Mouse (Mus musculus) kidney, embryonic 16.5 days (tissue): ENCODE measurements around the gene Gpr83. TPM values are rescaled to one million over a fixed set of nuclear protein-coding genes. Genes with fewer than 3 reads are reported as not detected.
"Not testable (repeated sequence)": the region's sequence is repeated elsewhere in the genome, so short reads cannot be mapped to it uniquely, and the experiment has no call there.

Experiments used
- ATAC-seq: fragments of 200-750 bp; cut with Nextera tagmentation; 2 replicates; pipeline ENCODE4 v1.8.0; 2017; ENCODE audit warnings: moderate TSS enrichment; ENCODE audit not compliant: low FRiP score, low TSS enrichment
- H3K27ac ChIP-seq: fragments of 300-500 bp; sonication (generic); 2 replicates; pipeline ENCODE4 v1.5.1; 2014; ENCODE audit warnings: low read length
- H3K27me3 ChIP-seq: fragments of 300-500 bp; sonication (generic); 2 replicates; pipeline ENCODE4 v1.6.1; 2014; ENCODE audit warnings: low read length, control low read depth, mixed read lengths; ENCODE audit not compliant: insufficient read depth
- H3K36me3 ChIP-seq: fragments of 300-500 bp; sonication (generic); 2 replicates; pipeline ENCODE4 v1.6.1; 2014; ENCODE audit warnings: low read length, control low read depth, mixed read lengths; ENCODE audit not compliant: insufficient read depth
- H3K4me1 ChIP-seq: fragments of 300-500 bp; sonication (generic); 2 replicates; pipeline ENCODE4 v1.6.1; 2014; ENCODE audit warnings: low read length, control low read depth, mixed read lengths; ENCODE audit not compliant: insufficient read depth
- H3K4me2 ChIP-seq: fragments of 300-500 bp; sonication (generic); replicated peaks from 2 replicates; pipeline ENCODE4 v1.6.1; 2014; ENCODE audit warnings: low read depth, low read length
- H3K4me3 ChIP-seq: fragments of 300-500 bp; sonication (generic); 2 replicates; pipeline ENCODE4 v1.5.1; 2014; ENCODE audit warnings: mild to moderate bottlenecking, low read length
- H3K9ac ChIP-seq: fragments of 300-500 bp; sonication (generic); replicated peaks from 2 replicates; pipeline ENCODE4 v1.6.1; 2014; ENCODE audit warnings: low read length
- H3K9me3 ChIP-seq: fragments of 300-500 bp; sonication (generic); 2 replicates; pipeline ENCODE4 v1.6.1; 2016; ENCODE audit warnings: low read length, control low read depth
- WGBS: fragments of 180-500 bp; shearing (Covaris S2); extraction: QIAGEN DNeasy Blood & Tissue Kit; methylation state at CpG from one replicate; pipeline ENCODE4 v1.1.7; 2014; 5-methylcytosine and 5-hydroxymethylcytosine counted together
- polyA plus RNA-seq: library from polyadenylated mRNA; unstranded; fragments of >200 nt; fragmentation: Nextera tagmentation; extraction: Ambion mirVana; gene quantifications from 2 replicates; pipeline ENCODE4 v1.2.1, GENCODE M21; 2015

Gpr83 gene
- polyA plus RNA-seq, 1 experiment from 2014 or later: 0.49 TPM

- 86% methylated on average over 9 of the region's 9 CpGs for WGBS
- no peak overlapping the region for H3K27ac ChIP-seq
These were observed 4.7 kb downstream of the Gpr83 start for GRCm38 (mm10) chr9:14864726-14865125.

GRCm38 (mm10) chr9:14866957-14867356, 6.9 kb downstream of the Gpr83 start:
- H3K9ac ChIP-seq: no peak overlapping the region
- ATAC-seq: peak; percentile 35
- no peak overlapping the region for H3K4me3 ChIP-seq
- H3K4me2 ChIP-seq: no peak overlapping the region
- 28% methylated on average over 7 of the region's 7 CpGs for WGBS
- no peak overlapping the region for H3K27ac ChIP-seq
- no peaks in the 10 kb centered on the region for H3K36me3 ChIP-seq
- H3K27me3 ChIP-seq: no peaks in the 10 kb centered on the region
- peaks cover 1% of the 10 kb centered on the region; the same call in 1 of the 2 replicates for H3K4me1 ChIP-seq
- H3K9me3 ChIP-seq: no peaks in the 10 kb centered on the region

More at GRCm38 (mm10) chr9:14864726-14865125, 4.7 kb downstream of the Gpr83 start:
- Histone ChIP-seq H3K9me3 (no peaks in the 10 kb centered on the region), H3K9ac (no peak overlapping the region), H3K27me3 (peaks cover 16% of the 10 kb centered on the region), H3K4me2 (no peak overlapping the region), H3K36me3 (no peaks in the 10 kb centered on the region), H3K4me1 (peaks cover 4% of the 10 kb centered on the region), H3K4me3 (no peak overlapping the region)
- ATAC-seq: no peak

- Histone ChIP-seq H3K9ac (no peak overlapping the region), H3K36me3 (no peaks in the 10 kb centered on the region), H3K4me2 (no peak overlapping the region), H3K4me3 (no peak overlapping the region), H3K27ac (no peak overlapping the region), H3K9me3 (no peaks in the 10 kb centered on the region), H3K4me1 (peaks cover 7% of the 10 kb centered on the region; the same call in 1 of the 2 replicates), H3K27me3 (no peaks in the 10 kb centered on the region)
- ATAC-seq: no peak
- WGBS: 98% methylated on average over 8 of the region's 8 CpGs
These were observed 8.3 kb downstream of the Gpr83 start for GRCm38 (mm10) chr9:14868326-14868725.

- Histone ChIP-seq H3K4me2 (no peak overlapping the region), H3K27me3 (no peaks in the 10 kb centered on the region), H3K4me1 (peaks cover 7% of the 10 kb centered on the region; the same call in 1 of the 2 replicates), H3K27ac (no peak overlapping the region), H3K36me3 (no peaks in the 10 kb centered on the region), H3K9me3 (no peaks in the 10 kb centered on the region), H3K4me3 (no peak overlapping the region), H3K9ac (no peak overlapping the region)
- WGBS: 79% methylated on average over 2 of the region's 2 CpGs
- ATAC-seq: no peak
These were observed 10.4 kb downstream of the Gpr83 start for GRCm38 (mm10) chr9:14870377-14870776.

- H3K27me3 ChIP-seq: no peaks in the 10 kb centered on the region
- H3K9me3 ChIP-seq: no peaks in the 10 kb centered on the region
- no peaks in the 10 kb centered on the region for H3K36me3 ChIP-seq
- no peak overlapping the region for H3K27ac ChIP-seq
- H3K4me2 ChIP-seq: no peak overlapping the region
- WGBS: 83% methylated on average over 10 of the region's 10 CpGs
- peaks cover 7% of the 10 kb centered on the region; the same call in 1 of the 2 replicates for H3K4me1 ChIP-seq
- H3K4me3 ChIP-seq: no peak overlapping the region
- H3K9ac ChIP-seq: no peak overlapping the region
- ATAC-seq: no peak
These were observed 10.8 kb downstream of the Gpr83 start for GRCm38 (mm10) chr9:14870802-14871201.

- H3K4me2 ChIP-seq: no peak overlapping the region
- no peak overlapping the region for H3K4me3 ChIP-seq
- H3K9me3 ChIP-seq: no peaks in the 10 kb centered on the region
- H3K9ac ChIP-seq: no peak overlapping the region
- no peaks in the 10 kb centered on the region for H3K36me3 ChIP-seq
- H3K4me1 ChIP-seq: peaks cover 7% of the 10 kb centered on the region; the same call in 1 of the 2 replicates
- H3K27me3 ChIP-seq: no peaks in the 10 kb centered on the region
- no peak overlapping the region for H3K27ac ChIP-seq
- no peak for ATAC-seq
- WGBS: 57% methylated on average over 3 of the region's 3 CpGs
These were observed 11.5 kb downstream of the Gpr83 start for GRCm38 (mm10) chr9:14871536-14871935.

GRCm38 (mm10) chr9:14872181-14872930, 12.3 kb downstream of the Gpr83 start:
- ATAC-seq: peak; percentile 72; the same call in 1 of the 2 replicates
- no peak overlapping the region for H3K4me3 ChIP-seq
- H3K36me3 ChIP-seq: no peaks in the 10 kb centered on the region
- H3K9me3 ChIP-seq: no peaks in the 10 kb centered on the region
- no peak overlapping the region for H3K27ac ChIP-seq
- H3K4me2 ChIP-seq: no peak overlapping the region
- H3K4me1 ChIP-seq: peaks cover 7% of the 10 kb centered on the region; the same call in 1 of the 2 replicates
- no peaks in the 10 kb centered on the region for H3K27me3 ChIP-seq
- 23% methylated on average over 17 of the region's 17 CpGs for WGBS
- H3K9ac ChIP-seq: no peak overlapping the region

- Histone ChIP-seq H3K4me1 (peaks cover 7% of the 10 kb centered on the region; the same call in 1 of the 2 replicates), H3K9me3 (no peaks in the 10 kb centered on the region), H3K9ac (no peak overlapping the region), H3K4me3 (no peak overlapping the region), H3K4me2 (no peak overlapping the region), H3K27me3 (no peaks in the 10 kb centered on the region), H3K36me3 (no peaks in the 10 kb centered on the region), H3K27ac (no peak overlapping the region)
- 69% methylated on average over 5 of the region's 5 CpGs for WGBS
- no peak for ATAC-seq
These were observed 15.9 kb downstream of the Gpr83 start for GRCm38 (mm10) chr9:14875743-14876507.

GRCm38 (mm10) chr9:14876566-14876965, 16.6 kb downstream of the Gpr83 start:
- not testable (repeated sequence) for H3K27ac ChIP-seq, H3K36me3 ChIP-seq, H3K9me3 ChIP-seq, H3K4me2 ChIP-seq, H3K27me3 ChIP-seq, H3K9ac ChIP-seq, H3K4me1 ChIP-seq, ATAC-seq, H3K4me3 ChIP-seq
- WGBS: 33% methylated on average over 8 of the region's 8 CpGs

GRCm38 (mm10) chr9:14884641-14885040, 24.6 kb downstream of the Gpr83 start:
- Histone ChIP-seq H3K4me1 (no peaks in the 10 kb centered on the region), H3K27ac (no peak overlapping the region), H3K4me3 (no peak overlapping the region), H3K27me3 (no peaks in the 10 kb centered on the region), H3K4me2 (no peak overlapping the region), H3K9me3 (no peaks in the 10 kb centered on the region), H3K9ac (no peak overlapping the region), H3K36me3 (no peaks in the 10 kb centered on the region)
- 68% methylated on average over 4 of the region's 4 CpGs for WGBS
- ATAC-seq: no peak
